Mouse (Mus musculus): ENCODE measurements at regions not wholly inside any gene's neighbourhood (a gene's known extent, or its start where the extent isn't known, plus 50 kb on each side); places are given as distances from the start of the nearest gene placed in this dataset.

GRCm38 (mm10) chrX:85329474-85330225 is 80.2 kb downstream of the Fthl17a start:
- no peak overlapping the region for H3K4me2 ChIP-seq (replicated peaks)
- H3K36me3 ChIP-seq, result no peaks in the 10 kb centered on the region
- no peak overlapping the region for H3K4me3 ChIP-seq
- WGBS, result 81% methylated on average over 6 of the region's 6 CpGs
- no peak overlapping the region for H3K27ac ChIP-seq (replicated peaks)
- ATAC-seq (replicated peaks), result no peak
- H3K9ac ChIP-seq (replicated peaks), result no peak overlapping the region
- H3K9me3 ChIP-seq, result no peaks in the 10 kb centered on the region
- no peaks in the 10 kb centered on the region for H3K27me3 ChIP-seq
- H3K4me1 ChIP-seq, result no peaks in the 10 kb centered on the region

DNA sequence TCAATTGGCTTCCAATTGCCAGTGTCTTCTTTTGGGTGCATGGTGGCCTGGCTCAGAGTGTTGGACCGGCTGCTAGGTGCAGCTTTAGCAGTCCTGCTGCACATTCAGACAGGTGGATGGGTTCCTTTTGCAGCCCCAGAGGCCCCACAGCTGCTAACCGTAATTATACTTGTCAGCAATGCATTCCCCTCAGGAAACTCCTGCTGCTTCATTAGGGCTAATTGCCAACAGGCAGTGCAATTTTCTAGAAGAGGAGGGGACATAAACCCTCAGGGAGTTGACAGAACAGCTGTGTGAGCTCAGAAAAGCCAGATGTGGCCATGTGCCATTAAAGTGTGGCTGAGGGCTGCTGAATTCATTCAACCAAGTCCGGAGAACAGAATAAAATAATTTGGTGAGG is 94.0 kb downstream of the Fthl17a start:
- 30% methylated on average over 3 of the region's 3 CpGs for WGBS
- no peak overlapping the region for H3K27ac ChIP-seq (replicated peaks)
- no peak overlapping the region for H3K4me3 ChIP-seq
- H3K9ac ChIP-seq (replicated peaks), result no peak overlapping the region
- H3K4me2 ChIP-seq (replicated peaks), result no peak overlapping the region
- no peaks in the 10 kb centered on the region for H3K9me3 ChIP-seq
- no peaks in the 10 kb centered on the region for H3K27me3 ChIP-seq
- peak; percentile 69; the same call in 1 of the 2 replicates for ATAC-seq (replicated peaks)
- H3K36me3 ChIP-seq, result no peaks in the 10 kb centered on the region
- H3K4me1 ChIP-seq, result no peaks in the 10 kb centered on the region

- Histone ChIP-seq H3K4me2 (replicated peaks) (no peak overlapping the region), H3K27ac (replicated peaks) (no peak overlapping the region), H3K9ac (replicated peaks) (no peak overlapping the region), H3K27me3 (no peaks in the 10 kb centered on the region), H3K4me3 (no peak overlapping the region), H3K4me1 (no peaks in the 10 kb centered on the region), H3K9me3 (no peaks in the 10 kb centered on the region), H3K36me3 (no peaks in the 10 kb centered on the region)
- no peak for ATAC-seq (replicated peaks)
- WGBS, result 39% methylated on average over 3 of the region's 3 CpGs
Measured at GRCm38 (mm10) chrX:85375296-85375695, 125.8 kb downstream of the Fthl17a start.

DNA sequence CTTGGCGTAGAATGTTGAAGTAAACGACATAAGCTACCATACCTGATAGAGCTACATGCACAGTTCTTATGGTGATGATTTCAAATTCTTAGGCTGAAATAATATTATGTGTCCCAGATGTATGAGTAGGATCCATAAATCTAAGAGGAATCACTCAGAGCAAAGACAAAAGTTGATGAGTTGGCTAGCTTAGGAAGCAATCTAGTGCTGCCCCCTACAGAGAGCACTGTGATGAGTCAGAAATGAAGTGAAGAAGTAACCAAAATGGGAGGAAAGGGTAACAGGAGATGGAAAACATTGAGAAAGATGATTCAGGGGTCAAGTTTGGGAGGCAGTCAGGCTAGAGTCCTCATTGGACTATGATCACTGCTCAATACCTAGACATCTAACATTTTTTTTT is 135.0 kb downstream of the Fthl17a start:
- H3K27me3 ChIP-seq, result no peaks in the 10 kb centered on the region
- no peaks in the 10 kb centered on the region for H3K36me3 ChIP-seq
- H3K4me2 ChIP-seq (replicated peaks), result no peak overlapping the region
- H3K4me1 ChIP-seq, result no peaks in the 10 kb centered on the region
- ATAC-seq (replicated peaks), result no peak
- no peak overlapping the region for H3K4me3 ChIP-seq
- no peak overlapping the region for H3K27ac ChIP-seq (replicated peaks)
- no peak overlapping the region for H3K9ac ChIP-seq (replicated peaks)
- no peaks in the 10 kb centered on the region for H3K9me3 ChIP-seq
- 92% methylated on average over 2 of the region's 2 CpGs for WGBS

Measured in forebrain, embryonic 15.5 days (tissue).